Mouse (Mus musculus) kidney, embryonic 14.5 days (tissue): Measurements from ENCODE around the gene Coq10b. TPM values are rescaled to one million over a fixed set of nuclear protein-coding genes. Genes with fewer than 3 reads are reported as not detected.

ENCODE experiments used
- ATAC-seq: fragments of 200-750 bp; cut with Nextera tagmentation; 2 replicates; pipeline ENCODE4 v1.8.0; 2017; ENCODE audit warnings: moderate number of reproducible peaks, mild to moderate bottlenecking, moderate TSS enrichment, moderate library complexity; ENCODE audit not compliant: low FRiP score, low TSS enrichment
- H3K27ac ChIP-seq: fragments of 300-500 bp; sonication (generic); 2 replicates; pipeline ENCODE4 v1.5.1; 2014; ENCODE audit warnings: low read depth, mild to moderate bottlenecking, low read length, moderate library complexity, mixed read lengths
- H3K27me3 ChIP-seq: fragments of 300-500 bp; sonication (generic); 2 replicates; pipeline ENCODE4 v1.6.1; 2014; ENCODE audit warnings: mild to moderate bottlenecking, low read length; ENCODE audit not compliant: control insufficient read depth, insufficient read depth
- H3K36me3 ChIP-seq: fragments of 300-500 bp; sonication (generic); 2 replicates; pipeline ENCODE4 v1.6.1; 2014; ENCODE audit warnings: low read length, mixed read lengths; ENCODE audit not compliant: control insufficient read depth, insufficient read depth
- H3K4me1 ChIP-seq: fragments of 300-500 bp; sonication (generic); 2 replicates; pipeline ENCODE4 v1.6.1; 2014; ENCODE audit warnings: low read length, mixed read lengths; ENCODE audit not compliant: control insufficient read depth, insufficient read depth
- H3K4me2 ChIP-seq: fragments of 300-500 bp; sonication (generic); replicated peaks from 2 replicates; pipeline ENCODE4 v1.6.1; 2014; ENCODE audit warnings: low read depth, mild to moderate bottlenecking, low read length
- H3K4me3 ChIP-seq: fragments of 300-500 bp; sonication (generic); 2 replicates; pipeline ENCODE4 v1.5.1; 2014; ENCODE audit warnings: mild to moderate bottlenecking, low read length
- H3K9ac ChIP-seq: fragments of 300-500 bp; sonication (generic); 2 replicates; pipeline ENCODE4 v1.6.1; 2014; ENCODE audit warnings: low read depth, mild to moderate bottlenecking, low read length, moderate library complexity
- H3K9me3 ChIP-seq: fragments of 300-500 bp; sonication (generic); 2 replicates; pipeline ENCODE4 v1.6.1; 2016; ENCODE audit warnings: low read length; ENCODE audit not compliant: control insufficient read depth
- whole genome bisulfite sequencing: fragments of 180-500 bp; shearing (Covaris S2); extraction: QIAGEN DNeasy Blood & Tissue Kit; methylation state at CpG from one replicate; pipeline ENCODE4 v1.1.7; 2014; 5-methylcytosine and 5-hydroxymethylcytosine counted together
- polyA plus RNA-seq: library from polyadenylated mRNA; unstranded; fragments of >200 nt; fragmentation: Nextera tagmentation; extraction: Ambion mirVana; gene quantifications from 2 replicates; pipeline ENCODE4 v1.2.1, GENCODE M21; 2014

Gene Coq10b
- polyA plus RNA-seq, 1 experiment from 2014 or later = 15.1 TPM

DNA sequence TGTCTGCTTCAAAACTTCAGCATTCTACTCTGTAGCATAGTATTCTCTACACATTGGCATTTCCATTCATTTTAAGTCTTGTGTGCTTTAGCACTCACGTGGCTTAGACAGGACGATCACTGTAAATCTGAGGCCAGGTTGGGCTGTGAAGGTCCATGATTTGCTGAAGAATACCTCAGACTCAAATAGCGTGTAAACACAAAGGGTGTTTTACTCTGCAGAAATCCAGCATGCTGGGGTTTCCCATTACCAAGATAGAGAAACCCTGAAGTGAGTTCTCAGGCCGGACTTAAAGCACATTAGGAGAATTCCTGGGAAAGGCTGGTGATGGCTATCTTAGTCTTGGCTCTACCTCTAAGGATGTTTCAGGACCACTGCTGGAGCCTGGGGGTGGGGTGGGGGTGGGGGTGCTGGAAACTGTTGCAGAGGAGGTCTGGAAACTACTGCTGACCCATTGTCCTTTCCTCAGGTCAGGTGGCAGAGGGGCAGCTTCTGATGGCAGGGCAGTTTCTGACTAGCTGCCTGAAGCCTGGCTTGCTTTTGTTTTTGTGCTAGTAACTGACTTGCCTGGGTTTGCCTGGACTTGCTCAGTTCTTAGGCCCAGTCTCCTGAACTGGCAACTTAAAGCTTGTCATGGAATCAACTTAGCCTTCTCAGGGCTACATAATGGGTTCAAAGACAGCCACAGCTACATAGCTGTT is 56.6 kb downstream of the Coq10b start:
- Histone ChIP-seq H3K4me3 (no peak overlapping the region), H3K9ac (no peak overlapping the region), H3K4me1 (no peaks in the 10 kb centered on the region), H3K27me3 (no peaks in the 10 kb centered on the region), H3K27ac (no peak overlapping the region), H3K4me2 (no peak overlapping the region), H3K9me3 (no peaks in the 10 kb centered on the region), H3K36me3 (no peaks in the 10 kb centered on the region)
- no peak for ATAC-seq
- WGBS = 90% methylated on average over 4 of the region's 4 CpGs

Other genes starting within 250 kb of the Coq10b start
- 5.3 and 9.0 TPM in 2 replicates for gene Ankrd44, start 126.4 kb upstream of the Coq10b start, polyA plus RNA-seq
- gene Sf3b1, start 25.3 kb upstream of the Coq10b start, polyA plus RNA-seq = 309 and 336 TPM in 2 replicates
- 508 and 679 TPM in 2 replicates for gene Hspe1, start 35.4 kb downstream of the Coq10b start, polyA plus RNA-seq
- 359 and 402 TPM in 2 replicates for gene Hspd1, start 35.5 kb downstream of the Coq10b start, polyA plus RNA-seq
- 144 and 172 TPM in 2 replicates for gene Mob4, start 78.5 kb downstream of the Coq10b start, polyA plus RNA-seq
- 4.8 and 6.6 TPM in 2 replicates for gene Rftn2, start 174.0 kb downstream of the Coq10b start, polyA plus RNA-seq
- gene Mars2, start 184.4 kb downstream of the Coq10b start, polyA plus RNA-seq = 2.1 and 2.4 TPM in 2 replicates